Mouse (Mus musculus) hindbrain, embryonic 16.5 days (tissue): ENCODE data around the gene Il17ra. TPM values are rescaled to one million over a fixed set of nuclear protein-coding genes. Genes with fewer than 3 reads are reported as not detected.

Source experiments
- ATAC-seq: fragments of 200-750 bp; cut with Nextera tagmentation; 2 replicates; pipeline ENCODE4 v1.8.0; 2017; ENCODE audit warnings: moderate TSS enrichment, moderate library complexity
- H3K27ac ChIP-seq: fragments of 300-500 bp; sonication (generic); 2 replicates; pipeline ENCODE4 v1.5.1; 2014; ENCODE audit warnings: low read depth, mild to moderate bottlenecking, control low read depth, low read length, moderate library complexity
- H3K27me3 ChIP-seq: fragments of 300-500 bp; sonication (generic); replicated peaks from 2 replicates; pipeline ENCODE4 v1.6.1; 2014; ENCODE audit warnings: low read length; ENCODE audit not compliant: control insufficient read depth, insufficient read depth
- H3K36me3 ChIP-seq: fragments of 300-500 bp; sonication (generic); 2 replicates; pipeline ENCODE4 v1.6.1; 2014; ENCODE audit warnings: mild to moderate bottlenecking, low read length, moderate library complexity, mixed read lengths; ENCODE audit not compliant: control insufficient read depth, insufficient read depth
- H3K4me1 ChIP-seq: fragments of 300-500 bp; sonication (generic); 2 replicates; pipeline ENCODE4 v1.6.1; 2014; ENCODE audit warnings: low read depth, low read length; ENCODE audit not compliant: control insufficient read depth, insufficient read depth
- H3K4me2 ChIP-seq: fragments of 300-500 bp; sonication (generic); 2 replicates; pipeline ENCODE4 v1.6.1; 2014; ENCODE audit warnings: mild to moderate bottlenecking, low read length, control low read depth, moderate library complexity
- H3K4me3 ChIP-seq: fragments of 300-500 bp; sonication (generic); 2 replicates; pipeline ENCODE4 v1.5.1; 2014; ENCODE audit warnings: mild to moderate bottlenecking, low read length, control low read depth, moderate library complexity
- H3K9ac ChIP-seq: fragments of 300-500 bp; sonication (generic); 2 replicates; pipeline ENCODE4 v1.6.1; 2014; ENCODE audit warnings: low read depth, mild to moderate bottlenecking, control low read depth, low read length, moderate library complexity
- H3K9me3 ChIP-seq: fragments of 300-500 bp; sonication (generic); 2 replicates; pipeline ENCODE4 v1.6.1; 2014; ENCODE audit warnings: mild to moderate bottlenecking, low read length, moderate library complexity; ENCODE audit not compliant: control insufficient read depth
- WGBS: fragments of 180-500 bp; shearing (Covaris S2); extraction: QIAGEN DNeasy Blood & Tissue Kit; methylation state at CpG from one replicate; pipeline ENCODE4 v1.1.7; 2014; 5-methylcytosine and 5-hydroxymethylcytosine counted together
- polyA plus RNA-seq: library from polyadenylated mRNA; unstranded; fragments of >200 nt; fragmentation: Nextera tagmentation; extraction: Ambion mirVana; gene quantifications from 2 replicates; pipeline ENCODE4 v1.2.1, GENCODE M21; 2015

Il17ra gene
- polyA plus RNA-seq, 1 experiment from 2014 or later = 4.9 TPM

DNA sequence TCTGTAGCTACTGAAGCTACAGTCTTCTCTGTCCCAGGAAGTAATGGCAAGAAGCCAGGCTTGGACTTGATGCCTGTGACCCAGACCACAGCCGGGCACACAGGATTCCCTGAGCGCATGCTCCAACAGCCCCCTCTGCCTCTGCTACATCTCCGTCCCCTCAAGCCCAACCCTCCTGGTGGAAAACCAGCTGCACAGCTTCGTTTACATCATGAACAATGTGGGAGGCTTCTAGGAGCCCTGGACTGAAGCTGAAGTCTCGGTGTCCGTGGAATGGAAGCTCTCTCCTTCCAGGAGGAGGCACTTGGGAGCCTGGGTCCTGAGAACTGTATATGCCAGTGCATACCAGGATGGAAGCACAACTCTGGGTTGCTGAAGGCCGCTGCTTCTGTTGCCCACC lies 46.9 kb downstream of the Il17ra start:
- WGBS = 82% methylated on average over 7 of the region's 7 CpGs
- Histone ChIP-seq H3K9me3 (no peaks in the 10 kb centered on the region), H3K27ac (no peak overlapping the region), H3K27me3 (no peaks in the 10 kb centered on the region), H3K9ac (no peak overlapping the region), H3K4me3 (no peak overlapping the region), H3K4me1 (no peaks in the 10 kb centered on the region), H3K36me3 (peaks cover 9% of the 10 kb centered on the region; the same call in 1 of the 2 replicates), H3K4me2 (no peak overlapping the region)
- ATAC-seq = no peak

DNA sequence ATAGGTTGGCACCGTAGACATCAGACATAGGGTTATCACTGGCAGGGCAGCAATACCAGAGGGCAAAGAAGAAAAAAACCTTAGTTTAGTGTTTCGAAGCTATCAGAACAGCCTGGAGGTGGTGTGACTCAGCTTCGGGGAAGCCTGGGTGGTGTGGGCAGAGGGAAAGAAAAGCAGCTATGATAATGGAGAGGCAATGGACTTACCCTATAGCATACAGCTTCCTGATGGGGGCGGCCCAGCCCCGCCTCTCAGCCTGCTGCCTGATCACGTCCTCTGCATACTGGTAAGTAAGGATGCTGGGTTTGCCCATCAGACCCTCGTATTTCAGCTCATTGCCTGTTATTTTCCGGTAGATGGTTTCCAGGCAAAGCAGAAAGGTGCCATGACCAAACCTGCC lies 47.4 kb downstream of the Il17ra start:
- Histone ChIP-seq H3K4me2 (no peak overlapping the region), H3K4me1 (no peaks in the 10 kb centered on the region), H3K27ac (no peak overlapping the region), H3K9ac (no peak overlapping the region), H3K36me3 (peaks cover 9% of the 10 kb centered on the region; the same call in 1 of the 2 replicates), H3K9me3 (no peaks in the 10 kb centered on the region), H3K27me3 (no peaks in the 10 kb centered on the region), H3K4me3 (no peak overlapping the region)
- ATAC-seq = no peak
- WGBS = 90% methylated on average over 8 of the region's 8 CpGs

DNA sequence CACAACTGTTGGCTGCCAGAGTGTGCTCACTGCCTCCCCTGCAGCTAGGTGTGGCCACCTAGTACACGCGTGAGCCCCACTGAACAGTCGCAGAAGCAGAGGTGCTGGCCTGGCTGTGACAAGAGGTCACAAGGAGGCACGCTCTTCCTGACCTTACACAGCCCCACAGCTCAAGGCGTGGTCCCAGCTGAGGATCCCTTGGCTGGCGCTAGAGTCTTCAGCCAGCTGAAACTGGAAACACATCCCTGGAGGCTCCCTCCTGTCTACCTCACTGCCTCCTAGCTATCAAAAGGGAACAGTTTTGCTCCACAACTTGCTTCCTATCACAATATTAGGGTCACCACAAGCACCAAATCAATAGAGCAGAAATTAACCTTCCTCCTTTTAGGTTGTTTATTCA lies 48.2 kb downstream of the Il17ra start:
- Histone ChIP-seq H3K4me2 (no peak overlapping the region), H3K36me3 (peaks cover 9% of the 10 kb centered on the region; the same call in 1 of the 2 replicates), H3K4me1 (no peaks in the 10 kb centered on the region), H3K27ac (no peak overlapping the region), H3K27me3 (no peaks in the 10 kb centered on the region), H3K9ac (no peak overlapping the region), H3K4me3 (no peak overlapping the region), H3K9me3 (no peaks in the 10 kb centered on the region)
- WGBS = 89% methylated on average over 6 of the region's 6 CpGs
- no peak for ATAC-seq

DNA sequence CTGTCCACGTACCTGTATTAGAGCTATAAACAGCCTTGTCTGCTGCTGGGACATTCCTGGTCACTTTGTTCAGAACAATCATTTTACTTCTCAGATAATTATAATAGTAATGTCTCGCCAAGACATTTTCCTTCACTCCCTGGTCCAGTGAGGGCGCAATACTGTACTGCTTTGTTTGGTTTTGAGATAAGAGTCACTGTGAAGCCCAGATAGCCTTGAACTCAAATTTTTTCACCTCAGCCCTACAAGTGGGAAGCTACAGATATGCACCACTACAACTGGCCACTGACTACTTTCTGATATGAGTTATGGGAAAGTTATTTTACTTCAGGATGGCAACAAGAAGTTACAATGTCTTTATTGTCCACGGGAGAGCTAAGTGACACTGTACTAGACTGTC lies 53.4 kb downstream of the Il17ra start:
- Histone ChIP-seq H3K4me1 (no peaks in the 10 kb centered on the region), H3K4me3 (no peak overlapping the region), H3K4me2 (no peak overlapping the region), H3K36me3 (peaks cover 6% of the 10 kb centered on the region; the same call in 1 of the 2 replicates), H3K9ac (no peak overlapping the region), H3K9me3 (no peaks in the 10 kb centered on the region), H3K27me3 (no peaks in the 10 kb centered on the region), H3K27ac (no peak overlapping the region)
- WGBS = 93% methylated on average over 4 of the region's 4 CpGs
- no peak for ATAC-seq

DNA sequence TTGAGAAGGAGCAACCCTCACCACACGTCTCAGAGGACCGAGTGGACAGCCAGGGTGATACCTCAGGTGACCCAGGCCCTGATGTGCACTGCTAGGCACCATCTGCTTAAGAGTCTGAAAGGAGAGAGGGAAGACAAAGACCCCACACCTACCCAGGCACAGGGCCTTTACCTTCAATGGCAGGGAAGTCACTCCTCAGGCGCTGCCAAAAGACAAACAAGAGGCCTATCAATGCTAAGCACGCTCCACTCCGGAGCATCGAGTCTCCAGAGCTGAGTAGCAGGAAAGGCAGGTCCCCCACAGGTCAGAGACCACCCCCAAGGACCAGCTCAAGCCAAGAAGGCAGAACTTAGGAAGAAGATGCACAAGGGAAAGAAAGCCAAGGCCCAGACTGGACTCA lies 53.8 kb downstream of the Il17ra start:
- no peak overlapping the region for H3K4me3 ChIP-seq
- WGBS = 93% methylated on average over 6 of the region's 6 CpGs
- peaks cover 9% of the 10 kb centered on the region for H3K36me3 ChIP-seq
- H3K27ac ChIP-seq = no peak overlapping the region
- no peaks in the 10 kb centered on the region for H3K4me1 ChIP-seq
- H3K4me2 ChIP-seq = no peak overlapping the region
- no peak overlapping the region for H3K9ac ChIP-seq
- ATAC-seq = no peak
- H3K9me3 ChIP-seq = no peaks in the 10 kb centered on the region
- H3K27me3 ChIP-seq = no peaks in the 10 kb centered on the region

GRCm38 (mm10) chr6:120517311-120517710 lies 54.3 kb downstream of the Il17ra start:
- no peak overlapping the region for H3K27ac ChIP-seq
- no peak overlapping the region for H3K4me2 ChIP-seq
- no peaks in the 10 kb centered on the region for H3K4me1 ChIP-seq
- no peaks in the 10 kb centered on the region for H3K27me3 ChIP-seq
- no peaks in the 10 kb centered on the region for H3K9me3 ChIP-seq
- WGBS = 85% methylated on average over 5 of the region's 5 CpGs
- H3K4me3 ChIP-seq = no peak overlapping the region
- no peak overlapping the region for H3K9ac ChIP-seq
- peaks cover 9% of the 10 kb centered on the region for H3K36me3 ChIP-seq
- ATAC-seq = no peak; the same call in 1 of the 2 replicates

DNA sequence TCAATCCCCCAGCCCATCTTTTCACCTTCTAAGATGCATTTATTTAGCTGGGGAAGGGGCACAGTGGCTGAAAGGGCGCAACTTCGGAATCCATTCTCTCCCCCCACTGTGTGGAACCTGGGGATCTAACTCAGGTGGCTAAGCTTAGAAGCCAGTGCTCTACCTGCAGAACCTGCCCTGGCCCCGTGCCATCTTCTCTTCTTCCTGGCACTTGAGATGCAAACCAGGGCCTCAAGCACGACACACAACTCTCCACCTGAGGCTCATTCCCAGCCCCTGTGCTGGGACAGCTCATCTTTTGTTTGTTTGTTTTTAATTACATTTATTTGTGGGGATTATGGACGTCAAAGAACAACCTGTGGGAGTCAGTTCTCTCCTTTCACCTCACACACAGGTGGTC lies 56.6 kb downstream of the Il17ra start:
- Histone ChIP-seq H3K36me3 (peaks cover 3% of the 10 kb centered on the region; the same call in 1 of the 2 replicates), H3K9me3 (no peaks in the 10 kb centered on the region), H3K4me3 (no peak overlapping the region), H3K27me3 (no peaks in the 10 kb centered on the region), H3K4me2 (no peak overlapping the region), H3K27ac (no peak overlapping the region), H3K4me1 (no peaks in the 10 kb centered on the region), H3K9ac (no peak overlapping the region)
- ATAC-seq = no peak
- 93% methylated on average over 5 of the region's 5 CpGs for WGBS

DNA sequence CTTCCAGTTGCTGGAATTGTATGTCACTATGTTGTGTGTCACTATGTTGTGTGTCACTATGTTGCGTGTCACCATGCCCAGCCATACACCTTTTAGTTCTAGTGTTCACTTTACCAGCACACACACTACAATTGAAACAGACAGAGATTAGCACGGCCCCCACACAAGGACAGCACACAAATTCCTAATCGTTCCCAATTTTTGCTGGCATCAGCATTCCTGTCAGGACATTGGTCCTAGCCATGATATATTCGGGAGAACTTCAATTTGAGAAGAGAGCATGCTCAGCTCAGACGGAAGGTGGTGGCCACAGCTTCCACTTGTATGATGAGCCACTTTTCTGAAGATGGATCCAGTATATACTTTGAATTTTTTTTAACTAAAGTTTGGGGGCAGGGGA lies 61.7 kb downstream of the Il17ra start:
- ATAC-seq = no peak
- Histone ChIP-seq H3K4me3 (no peak overlapping the region), H3K4me2 (no peak overlapping the region), H3K27me3 (no peaks in the 10 kb centered on the region), H3K9ac (no peak overlapping the region), H3K9me3 (no peaks in the 10 kb centered on the region), H3K36me3 (peaks cover 3% of the 10 kb centered on the region; the same call in 1 of the 2 replicates), H3K27ac (no peak overlapping the region), H3K4me1 (peaks cover 12% of the 10 kb centered on the region)
- WGBS = 92% methylated on average over 5 of the region's 5 CpGs

DNA sequence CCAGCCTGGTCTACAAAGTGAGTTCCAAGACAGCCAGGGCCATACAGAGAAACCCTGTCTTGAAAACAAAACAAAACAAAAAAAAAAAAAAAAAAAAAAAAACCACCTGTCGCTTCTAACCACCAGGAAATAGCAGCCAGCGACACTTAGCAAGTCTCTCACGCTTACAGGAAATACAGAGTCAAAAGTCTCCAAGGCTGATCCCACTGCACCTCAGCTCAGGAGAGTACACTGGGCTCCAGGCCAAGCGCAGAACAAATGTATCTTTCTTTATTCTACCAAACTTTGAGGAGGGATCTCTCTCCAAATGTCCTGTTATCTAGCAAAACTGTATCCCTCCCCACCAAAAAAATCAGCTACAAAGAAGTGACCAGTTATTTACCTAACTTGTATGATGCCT lies 66.1 kb downstream of the Il17ra start:
- WGBS = 76% methylated on average over 4 of the region's 4 CpGs
- Histone ChIP-seq H3K4me2 (peak overlapping the region; percentile 62), H3K9ac (no peak overlapping the region)

More for the DNA sequence above, 66.1 kb downstream of the Il17ra start:
- H3K9me3 ChIP-seq = no peaks in the 10 kb centered on the region
- peak overlapping the region; percentile 7; the same call in 1 of the 2 replicates for H3K27ac ChIP-seq
- no peaks in the 10 kb centered on the region for H3K27me3 ChIP-seq
- peaks cover 24% of the 10 kb centered on the region for H3K4me1 ChIP-seq
- H3K4me3 ChIP-seq = no peak overlapping the region
- ATAC-seq = no peak
- no peaks in the 10 kb centered on the region for H3K36me3 ChIP-seq
